Mouse (Mus musculus): ENCODE measurements around the gene Slc38a9.
"Not testable (repeated sequence)": the region's sequence is repeated elsewhere in the genome, so short reads cannot be mapped to it uniquely, and the experiment has no call there.

Gene Slc38a9

GRCm38 (mm10) chr13:112683970-112684369 is 23.4 kb downstream of the Slc38a9 start:
- DNase-seq (ENCODE audit: low spot score) = no peak

GRCm38 (mm10) chr13:112686155-112686554 is 25.6 kb downstream of the Slc38a9 start:
- DNase-seq (ENCODE audit: low spot score) = no peak

DNA sequence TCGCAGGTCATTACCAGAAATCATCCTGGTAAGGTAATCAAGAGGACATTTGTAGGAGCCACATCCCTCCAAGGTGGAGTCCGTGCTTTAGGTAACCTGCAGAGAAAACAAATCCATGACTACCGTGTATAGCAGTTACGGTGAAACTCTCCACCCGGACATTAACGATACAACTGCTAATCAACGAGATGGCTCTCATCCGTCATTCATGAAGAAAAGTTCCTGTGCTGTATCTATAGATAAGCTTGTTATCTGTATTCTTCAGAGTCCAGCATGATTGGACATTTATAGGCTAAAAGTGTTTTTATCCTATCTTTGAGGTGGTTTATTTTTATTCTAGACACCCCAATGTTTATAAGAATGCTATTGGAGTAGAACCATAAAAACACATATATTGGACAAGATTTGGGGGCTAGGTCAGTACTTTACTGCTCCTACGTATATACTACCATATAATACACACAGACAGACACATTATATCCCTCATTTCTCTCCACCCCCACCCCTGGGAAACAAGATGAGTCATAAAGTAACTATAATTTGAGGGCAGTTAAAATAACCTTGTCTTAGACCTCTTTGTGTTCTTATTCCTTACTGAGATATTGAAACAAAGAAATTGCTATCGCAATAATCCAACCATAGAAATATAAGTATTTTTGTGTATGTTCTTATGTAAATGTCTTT is 32.5 kb downstream of the Slc38a9 start:
- no peak for DNase-seq (ENCODE audit: low spot score)

DNA sequence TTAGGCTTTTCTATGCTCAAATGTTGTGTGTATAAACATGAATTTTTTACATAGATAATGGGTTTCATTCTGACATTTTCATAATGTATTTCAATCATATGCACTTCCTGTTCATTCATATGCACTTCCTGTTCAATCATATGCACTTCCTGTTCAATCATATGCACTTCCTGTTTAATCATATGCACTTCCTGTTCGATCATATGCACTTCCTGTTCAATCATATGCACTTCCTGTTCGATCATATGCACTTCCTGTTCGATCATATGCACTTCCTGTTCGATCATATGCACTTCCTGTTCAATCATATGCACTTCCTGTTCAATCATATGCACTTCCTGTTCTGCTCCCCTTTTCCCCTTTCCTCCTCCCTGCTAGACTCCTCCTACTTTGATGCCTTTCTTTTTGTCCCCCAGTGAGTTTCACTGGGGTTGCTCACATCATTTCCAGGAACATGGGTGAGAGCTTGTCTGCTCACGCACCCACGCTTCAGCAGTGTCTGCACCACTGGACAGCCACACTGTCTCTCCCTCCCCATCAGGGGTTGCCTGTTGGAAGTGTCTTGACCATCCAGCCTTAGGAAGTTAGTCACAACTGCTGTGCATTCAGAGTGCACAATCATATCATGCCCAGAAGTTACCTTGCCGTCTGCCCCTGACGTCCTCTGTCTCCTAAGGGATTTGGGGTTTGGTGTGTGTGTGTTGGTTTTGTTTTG is 35.1 kb downstream of the Slc38a9 start:
- no peak for DNase-seq (ENCODE audit: low spot score)

DNA sequence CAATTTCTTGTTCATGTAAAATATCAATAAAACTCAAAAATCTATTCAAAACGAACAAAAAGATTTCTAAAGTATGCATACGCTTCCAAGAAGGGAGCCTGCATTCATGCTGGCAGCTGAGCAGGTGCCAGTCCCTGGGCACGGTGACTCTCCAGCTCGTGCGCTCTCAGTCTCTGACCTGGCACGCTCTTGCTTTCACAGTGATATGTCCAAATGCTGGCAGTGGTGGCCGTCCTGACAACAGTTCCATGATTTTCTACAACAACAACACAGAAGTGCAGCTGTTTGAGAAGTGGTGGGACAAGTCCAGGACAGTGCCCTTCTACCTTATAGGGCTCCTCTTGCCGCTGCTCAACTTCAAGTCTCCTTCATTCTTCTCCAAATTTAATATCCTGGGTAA is 40.7 kb downstream of the Slc38a9 start:
- no peak for DNase-seq (ENCODE audit: low spot score)

DNA sequence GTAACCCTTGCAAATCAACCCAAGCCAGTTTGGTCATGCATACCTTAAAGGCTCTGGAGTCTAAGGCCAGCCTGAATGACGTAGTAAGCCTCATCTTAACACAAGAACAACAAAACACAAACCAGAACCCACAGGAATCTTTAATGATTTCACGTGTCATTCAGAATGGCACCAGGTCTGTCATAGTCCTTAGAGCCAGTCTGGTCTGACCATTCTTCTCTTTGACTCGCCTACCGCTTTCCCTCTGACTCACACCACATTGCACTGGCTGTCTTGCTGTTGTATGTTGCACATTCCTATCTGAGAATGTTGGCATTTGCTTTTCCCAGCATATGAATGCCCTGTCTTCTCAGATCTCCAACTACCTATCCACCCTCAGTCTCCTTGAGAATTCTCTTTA is 45.8 kb downstream of the Slc38a9 start:
- no peak for DNase-seq (ENCODE audit: low spot score)

DNA sequence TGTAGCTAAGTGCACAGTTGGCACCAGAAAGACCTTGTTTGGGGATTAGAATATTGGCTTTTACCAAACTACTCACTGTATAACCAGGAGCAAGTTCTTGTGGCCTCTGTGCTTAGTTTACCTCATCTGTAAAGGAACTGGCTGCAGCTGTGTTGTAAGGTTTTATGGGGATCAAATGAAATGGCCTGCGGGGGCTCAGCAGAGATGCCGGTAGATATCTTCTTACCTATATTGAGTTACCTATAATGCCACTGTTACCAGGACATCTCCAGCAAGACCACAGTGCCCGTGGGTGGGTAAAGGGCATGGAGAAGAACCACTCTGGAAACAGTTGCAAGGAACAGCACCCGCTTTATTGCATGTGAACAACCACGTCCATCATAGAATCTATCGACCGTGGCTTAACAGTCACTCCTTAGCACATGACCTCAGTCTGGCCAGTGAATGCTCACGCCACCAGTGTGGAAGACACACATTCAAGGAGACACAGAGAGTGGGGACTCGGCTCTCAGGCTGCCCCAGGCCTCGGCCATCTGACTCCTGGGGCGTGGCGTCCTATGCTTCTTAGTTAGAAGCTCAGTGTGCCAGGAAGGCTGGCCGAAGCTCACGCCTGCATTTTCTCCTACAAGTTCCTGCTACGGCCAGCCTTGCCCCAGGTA is 59.7 kb downstream of the Slc38a9 start:
- DNase-seq (ENCODE audit: low spot score) = no peak

- no peak for DNase-seq (ENCODE audit: low spot score)
Measured at GRCm38 (mm10) chr13:112721946-112722729, 61.6 kb downstream of the Slc38a9 start.

- DNase-seq (ENCODE audit: low spot score) = not testable (repeated sequence)
Measured at GRCm38 (mm10) chr13:112724260-112724659, 63.7 kb downstream of the Slc38a9 start.

DNA sequence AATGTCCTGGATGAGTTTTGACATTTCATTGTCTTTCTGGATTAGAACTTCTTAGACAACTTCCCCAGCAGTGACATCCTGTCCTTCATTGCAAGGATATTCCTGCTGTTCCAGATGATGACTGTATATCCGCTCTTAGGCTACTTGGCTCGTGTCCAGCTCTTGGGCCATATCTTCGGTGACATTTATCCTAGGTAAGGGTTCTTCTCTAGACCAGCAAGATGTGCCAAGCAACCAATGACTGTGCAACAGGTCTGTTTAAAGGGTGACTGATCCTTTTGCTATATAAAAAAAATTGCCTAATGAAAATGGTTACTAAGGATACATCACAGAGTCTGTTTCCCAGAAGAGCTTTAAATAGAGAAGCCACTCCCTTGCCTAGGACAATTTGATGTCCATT is 65.5 kb downstream of the Slc38a9 start:
- no peak for DNase-seq (ENCODE audit: low spot score)

DNA sequence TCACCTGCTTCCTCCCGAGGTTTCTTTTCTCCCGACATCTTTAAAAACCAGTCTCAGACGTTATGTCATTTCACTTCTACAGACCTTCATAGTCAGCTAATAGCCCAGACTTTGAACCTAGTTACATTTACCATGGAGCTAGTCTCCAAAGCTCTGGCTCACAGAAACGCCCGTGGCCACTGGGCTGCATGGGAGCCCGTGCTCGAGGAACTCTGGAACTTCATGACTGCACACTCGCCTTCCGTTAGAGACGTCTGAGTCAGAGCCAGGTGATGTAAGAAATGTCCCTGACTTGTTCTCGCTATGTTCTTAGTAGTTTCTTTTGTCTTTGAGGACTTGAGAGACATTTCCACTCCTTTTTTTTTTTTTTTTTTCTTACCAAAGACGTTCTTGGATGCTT is 72.8 kb downstream of the Slc38a9 start:
- no peak for DNase-seq (ENCODE audit: low spot score)

- no peak for DNase-seq (ENCODE audit: low spot score)
Measured at GRCm38 (mm10) chr13:112734906-112735713, 74.6 kb downstream of the Slc38a9 start.

DNA sequence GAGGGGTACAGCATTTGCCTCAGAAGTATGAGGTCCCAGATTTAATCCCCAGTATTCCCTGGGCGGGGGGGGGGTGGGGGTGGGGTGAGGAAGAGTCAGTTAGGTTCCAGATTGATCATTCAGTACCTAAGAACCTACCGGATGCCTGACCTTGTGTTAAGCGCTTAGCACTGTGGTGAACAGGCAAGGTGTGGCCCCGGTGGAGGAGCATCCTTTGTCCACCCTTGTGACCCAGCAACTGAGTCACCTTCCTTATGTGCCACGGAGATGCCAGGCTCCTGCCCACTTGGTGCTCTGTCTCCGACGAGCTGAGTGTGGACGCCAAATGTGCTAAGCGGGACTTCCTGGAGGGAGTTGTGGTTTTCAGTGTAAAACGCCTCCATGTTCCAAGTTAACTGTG is 75.9 kb downstream of the Slc38a9 start:
- DNase-seq (ENCODE audit: low spot score) = no peak

DNA sequence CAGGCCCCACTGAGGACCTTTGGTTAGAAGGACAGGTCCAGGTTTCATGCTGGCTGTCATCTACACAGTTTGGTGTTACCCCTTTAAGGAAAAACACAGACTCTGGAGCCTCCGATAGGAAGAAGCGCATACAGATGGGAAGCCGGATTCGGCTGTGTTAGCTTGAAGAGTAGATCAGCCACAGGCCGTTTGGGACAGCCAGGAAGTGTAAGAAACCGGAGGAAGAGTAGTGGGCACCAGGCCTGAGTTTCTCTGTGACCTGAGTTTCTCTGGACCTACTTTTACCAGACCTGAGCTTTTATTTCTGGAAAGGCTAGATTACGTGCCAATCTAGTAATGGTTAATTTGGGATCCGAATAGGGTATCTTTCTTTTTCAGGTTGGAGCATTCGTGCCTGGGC is 76.6 kb downstream of the Slc38a9 start:
- no peak for DNase-seq (ENCODE audit: low spot score)

GRCm38 (mm10) chr13:112738005-112738404 is 77.5 kb downstream of the Slc38a9 start:
- DNase-seq (ENCODE audit: low spot score) = no peak

- no peak for DNase-seq (ENCODE audit: low spot score)
Measured at GRCm38 (mm10) chr13:112740073-112740472, 79.5 kb downstream of the Slc38a9 start.

DNA sequence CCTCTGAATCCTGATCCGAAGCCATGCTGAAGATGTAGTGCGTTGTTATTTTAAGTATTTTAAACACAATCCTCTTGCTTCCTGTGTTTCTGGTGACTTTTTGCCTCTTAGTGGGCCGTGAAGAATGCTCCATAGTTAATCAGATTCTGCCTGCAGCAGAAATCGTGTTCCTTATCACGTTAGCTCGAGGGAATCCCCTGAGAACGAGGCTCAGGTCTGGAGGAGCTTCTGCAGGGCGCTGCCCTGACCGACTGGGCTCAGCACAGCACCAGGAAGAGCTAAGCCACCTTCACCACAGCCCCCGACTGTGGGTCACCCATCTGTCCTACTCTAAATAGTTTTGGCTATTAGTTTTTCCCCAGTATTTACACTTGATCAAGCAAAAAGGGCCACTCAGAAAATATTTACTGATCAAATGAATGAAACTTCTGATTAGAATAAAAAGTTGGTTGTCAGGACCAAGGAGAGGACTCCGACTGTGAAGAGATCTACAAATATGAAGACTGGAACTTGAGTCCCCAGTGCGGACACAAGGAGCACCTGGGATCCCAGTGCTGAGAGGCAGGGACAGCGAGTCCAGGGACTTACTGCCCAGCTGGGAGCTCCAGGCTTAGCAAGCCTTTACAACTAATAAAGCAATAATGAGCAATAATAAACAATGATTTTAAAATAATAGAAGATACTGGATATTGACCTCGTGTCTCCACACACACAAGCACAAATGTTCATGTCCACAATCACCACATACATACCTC is 81.7 kb downstream of the Slc38a9 start:
- no peak for DNase-seq (ENCODE audit: low spot score)

- DNase-seq (ENCODE audit: low spot score) = no peak
Measured at GRCm38 (mm10) chr13:112743647-112744046, 83.1 kb downstream of the Slc38a9 start.

- DNase-seq (ENCODE audit: low spot score) = no peak
Measured at GRCm38 (mm10) chr13:112744061-112744849, 83.7 kb downstream of the Slc38a9 start.

All from ovary, adult 18-20 months (tissue).